Mouse (Mus musculus) T-helper 1 cell (primary cell): Measurements from ENCODE around the gene Cnst.
"Not testable (repeated sequence)": the region's sequence is repeated elsewhere in the genome, so short reads cannot be mapped to it uniquely, and the experiment has no call there.

Source experiments
- in situ Hi-C: fragments of 300-600 bp; cut with MboI, MseI; formaldehyde crosslinking; loops from one replicate; pipeline ENCODE4 v1.15.1; 2025; ENCODE audit warnings: high pct_unique_total_duplicates

Gene Cnst

GRCm38 (mm10) chr1:179545768-179546550, at the start of gene Cnst, which contains the start of gene Tfb2m:
Gene Cnst (plus strand): TSS chr1:179546370.
Gene Tfb2m (minus strand): TSS chr1:179546267.
- in situ Hi-C loops = not testable (repeated sequence)

GRCm38 (mm10) chr1:179499257-179499656, 46.9 kb upstream of the Cnst start:
- in situ Hi-C loops = no loop called here

GRCm38 (mm10) chr1:179502565-179502964, 43.6 kb upstream of the Cnst start:
- in situ Hi-C loops = loop anchor here (5.0 to 10.0 kb wide), 2 partner anchors 130 to 232 kb away; no protein-coding TSS in a partner anchor

GRCm38 (mm10) chr1:179506530-179507315, 39.4 kb upstream of the Cnst start:
- in situ Hi-C loops = loop anchor here (10.0 kb wide), 1 partner anchor 228 kb away; no protein-coding TSS in a partner anchor

GRCm38 (mm10) chr1:179510546-179511340, 35.4 kb upstream of the Cnst start:
- in situ Hi-C loops = no loop called here

GRCm38 (mm10) chr1:179511895-179512294, 34.3 kb upstream of the Cnst start:
- in situ Hi-C loops = no loop called here

- in situ Hi-C loops = no loop called here
Observed at GRCm38 (mm10) chr1:179516941-179517712, 29.0 kb upstream of the Cnst start.

- in situ Hi-C loops = no loop called here
Observed at GRCm38 (mm10) chr1:179517713-179518465, 28.3 kb upstream of the Cnst start, which contains the start of gene Smyd3. Gene Smyd3 (minus strand): TSS chr1:179518041.

GRCm38 (mm10) chr1:179519901-179520300, 26.3 kb upstream of the Cnst start:
- in situ Hi-C loops = no loop called here

- in situ Hi-C loops = no loop called here
Observed at GRCm38 (mm10) chr1:179539054-179539453, 7.1 kb upstream of the Cnst start.

- in situ Hi-C loops = no loop called here
Observed at GRCm38 (mm10) chr1:179539887-179540286, 6.3 kb upstream of the Cnst start.

- in situ Hi-C loops = no loop called here
Observed at GRCm38 (mm10) chr1:179541502-179541901, 4.7 kb upstream of the Cnst start.

GRCm38 (mm10) chr1:179546551-179546917, 364 bp downstream of the Cnst start:
- in situ Hi-C loops = no loop called here

GRCm38 (mm10) chr1:179547176-179547575, 1.0 kb downstream of the Cnst start:
- in situ Hi-C loops = no loop called here

- in situ Hi-C loops = no loop called here
Observed at GRCm38 (mm10) chr1:179548220-179548619, 2.0 kb downstream of the Cnst start.

GRCm38 (mm10) chr1:179548996-179549752, 3.0 kb downstream of the Cnst start:
- in situ Hi-C loops = no loop called here

GRCm38 (mm10) chr1:179551336-179551735, 5.2 kb downstream of the Cnst start:
- in situ Hi-C loops = no loop called here

- in situ Hi-C loops = no loop called here
Observed at GRCm38 (mm10) chr1:179551921-179552320, 5.8 kb downstream of the Cnst start.

GRCm38 (mm10) chr1:179552751-179553150, 6.6 kb downstream of the Cnst start:
- in situ Hi-C loops = no loop called here
